Mouse (Mus musculus) heart, postnatal 0 days (tissue): ENCODE results near the gene Exosc3. TPM values are rescaled to one million over a fixed set of nuclear protein-coding genes. Genes with fewer than 3 reads are reported as not detected.

Source experiments
- ATAC-seq: fragments of 200-750 bp; cut with Nextera tagmentation; 2 replicates; pipeline ENCODE4 v1.8.0; 2017; ENCODE audit warnings: low read depth, moderate number of reproducible peaks, moderate library complexity; ENCODE audit not compliant: insufficient read depth
- DNase-seq: peaks from one replicate; pipeline ENCODE4 v3.0.0-alpha.2; 2016; ENCODE audit warnings: low spot score
- H3K27ac ChIP-seq: fragments of 300-500 bp; sonication (generic); 2 replicates; pipeline ENCODE4 v1.5.1; 2014; ENCODE audit warnings: low read depth, mild to moderate bottlenecking
- H3K27me3 ChIP-seq: fragments of 300-500 bp; sonication (generic); 2 replicates; pipeline ENCODE4 v1.6.1; 2014; ENCODE audit warnings: low read length, mixed read lengths; ENCODE audit not compliant: control insufficient read depth, insufficient read depth
- H3K36me3 ChIP-seq: fragments of 300-500 bp; sonication (generic); replicated peaks from 2 replicates; pipeline ENCODE4 v1.6.1; 2014; ENCODE audit warnings: low read length, mixed read lengths; ENCODE audit not compliant: control insufficient read depth, insufficient read depth
- H3K4me1 ChIP-seq: fragments of 300-500 bp; sonication (generic); 2 replicates; pipeline ENCODE4 v1.6.1; 2014; ENCODE audit warnings: antibody characterized with exemption; ENCODE audit not compliant: control insufficient read depth, insufficient read depth
- H3K4me2 ChIP-seq: fragments of 300-500 bp; sonication (generic); 2 replicates; pipeline ENCODE4 v1.6.1; 2014; ENCODE audit warnings: low read depth, mild to moderate bottlenecking, low read length, moderate library complexity
- H3K4me3 ChIP-seq: fragments of 300-500 bp; sonication (generic); 2 replicates; pipeline ENCODE4 v1.5.1; 2014; ENCODE audit warnings: low read depth, low read length
- H3K9ac ChIP-seq: fragments of 300-500 bp; sonication (generic); replicated peaks from 2 replicates; pipeline ENCODE4 v1.6.1; 2014; ENCODE audit warnings: low read depth, low read length, mixed read lengths
- H3K9me3 ChIP-seq: fragments of 300-500 bp; sonication (generic); replicated peaks from 2 replicates; pipeline ENCODE4 v1.6.1; 2016; ENCODE audit warnings: low read length; ENCODE audit not compliant: control insufficient read depth
- CTCF ChIP-seq: IDR thresholded peaks from 2 replicates; pipeline ENCODE4 v1.5.1; 2016; ENCODE audit warnings: antibody characterized with exemption, control low read depth, low read depth
- EP300 ChIP-seq: IDR thresholded peaks from 2 replicates; pipeline ENCODE4 v1.6.1; 2016; ENCODE audit warnings: antibody characterized with exemption, low read depth
- WGBS: fragments of 180-500 bp; shearing (Covaris S2); extraction: QIAGEN DNeasy Blood & Tissue Kit; methylation state at CpG from one replicate; pipeline ENCODE4 v1.1.7; 2014; 5-methylcytosine and 5-hydroxymethylcytosine counted together
- polyA plus RNA-seq: library from polyadenylated mRNA; unstranded; fragments of >200 nt; fragmentation: Nextera tagmentation; extraction: Ambion mirVana; gene quantifications from 2 replicates; pipeline ENCODE4 v1.2.1, GENCODE M21; 2015
- total RNA-seq: library from RNA; depleted of rRNA; stranded (reverse); fragments of >200 nt; gene quantifications from 2 replicates; pipeline ENCODE4 v1.2.3, GENCODE M21; 2014; ENCODE audit warnings: low replicate concordance

Gene Exosc3
- total and polyA plus RNA-seq, 2 experiments from 2014 or later = 24.2 to 29.2 TPM

GRCm38 (mm10) chr4:45305536-45305935 lies 37.0 kb downstream of the Exosc3 start:
- Histone ChIP-seq H3K9ac (no peak overlapping the region), H3K4me2 (no peak overlapping the region), H3K4me3 (no peak overlapping the region), H3K4me1 (no peaks in the 10 kb centered on the region), H3K27me3 (no peaks in the 10 kb centered on the region), H3K27ac (no peak overlapping the region), H3K36me3 (peaks cover 75% of the 10 kb centered on the region), H3K9me3 (no peaks in the 10 kb centered on the region)
- ATAC-seq = no peak
- DNase-seq = no peak
- TF ChIP-seq EP300 = no peak
- no peak for TF ChIP-seq CTCF
- 95% methylated on average over 14 of the region's 14 CpGs for WGBS

GRCm38 (mm10) chr4:45296662-45297564 lies 45.6 kb downstream of the Exosc3 start, which contains the start of gene Trmt10b:
TSS of gene Trmt10b (plus strand) at chr4:45297127.
- Histone ChIP-seq H3K4me2 (peak within 1 kb of the TSS; percentile 81), H3K27ac (no peak within 1 kb of the TSS), H3K9ac (peak within 1 kb of the TSS; percentile 65), H3K36me3 (peaks cover 20% of the 10 kb centered on the region), H3K9me3 (no peaks in the 10 kb centered on the region), H3K4me1 (0 out of 2 replicates have a peak, but pooled peaks cover 3% of the 10 kb centered on the region), H3K4me3 (peak within 1 kb of the TSS; percentile 89), H3K27me3 (no peaks in the 10 kb centered on the region)
- WGBS = 17% methylated on average over 27 of the region's 27 CpGs
- ATAC-seq = peak; percentile 44; the same call in 1 of the 2 replicates
- no peak for TF ChIP-seq CTCF
- peak; percentile 78 for DNase-seq

- no peak overlapping the region for H3K4me2 ChIP-seq
- WGBS = 77% methylated on average over 5 of the region's 5 CpGs
- no peak overlapping the region for H3K4me3 ChIP-seq
- H3K9ac ChIP-seq = no peak overlapping the region
- TF ChIP-seq CTCF (no peak), EP300 (no peak)
- H3K9me3 ChIP-seq = no peaks in the 10 kb centered on the region
- H3K4me1 ChIP-seq = no peaks in the 10 kb centered on the region
- H3K27me3 ChIP-seq = no peaks in the 10 kb centered on the region
- ATAC-seq = no peak
- no peaks in the 10 kb centered on the region for H3K36me3 ChIP-seq
- DNase-seq = no peak
- H3K27ac ChIP-seq = no peak overlapping the region
Observed at GRCm38 (mm10) chr4:45287906-45288305, 54.6 kb downstream of the Exosc3 start.

- Histone ChIP-seq H3K27me3 (no peaks in the 10 kb centered on the region), H3K4me1 (no peaks in the 10 kb centered on the region), H3K9ac (no peak overlapping the region), H3K4me2 (no peak overlapping the region), H3K36me3 (no peaks in the 10 kb centered on the region), H3K9me3 (no peaks in the 10 kb centered on the region), H3K27ac (no peak overlapping the region), H3K4me3 (no peak overlapping the region)
- ATAC-seq (0 out of 2 replicates have a peak, but pooled peaks have one; percentile 6), DNase-seq (peak; percentile 27)
- TF ChIP-seq EP300 (no peak), CTCF (peak; percentile 71)
- WGBS = 49% methylated on average over 3 of the region's 3 CpGs
Observed at GRCm38 (mm10) chr4:45286318-45286717, 56.2 kb downstream of the Exosc3 start.

- peak; percentile 99 for TF ChIP-seq CTCF
- TF ChIP-seq EP300 = no peak
- H3K27me3 ChIP-seq = no peaks in the 10 kb centered on the region
- ATAC-seq = peak; percentile 80
Observed at GRCm38 (mm10) chr4:45279981-45280548, 62.5 kb downstream of the Exosc3 start.

More at GRCm38 (mm10) chr4:45279981-45280548, 62.5 kb downstream of the Exosc3 start:
- Histone ChIP-seq H3K4me2 (no peak overlapping the region), H3K4me3 (no peak overlapping the region), H3K9ac (no peak overlapping the region), H3K36me3 (no peaks in the 10 kb centered on the region), H3K9me3 (no peaks in the 10 kb centered on the region), H3K4me1 (no peaks in the 10 kb centered on the region), H3K27ac (no peak overlapping the region)
- WGBS = 17% methylated on average over 4 of the region's 4 CpGs
- peak; percentile 76 for DNase-seq
